Mouse (Mus musculus): ENCODE data around the gene Sept9.
A peak's percentile ranks its signal among the peaks of the same experiment; 100 is the strongest.

The Sept9 gene

GRCm38 (mm10) chr11:117296500-117297189 is 97.2 kb downstream of the Sept9 start:
- no peak for DNase-seq

DNA sequence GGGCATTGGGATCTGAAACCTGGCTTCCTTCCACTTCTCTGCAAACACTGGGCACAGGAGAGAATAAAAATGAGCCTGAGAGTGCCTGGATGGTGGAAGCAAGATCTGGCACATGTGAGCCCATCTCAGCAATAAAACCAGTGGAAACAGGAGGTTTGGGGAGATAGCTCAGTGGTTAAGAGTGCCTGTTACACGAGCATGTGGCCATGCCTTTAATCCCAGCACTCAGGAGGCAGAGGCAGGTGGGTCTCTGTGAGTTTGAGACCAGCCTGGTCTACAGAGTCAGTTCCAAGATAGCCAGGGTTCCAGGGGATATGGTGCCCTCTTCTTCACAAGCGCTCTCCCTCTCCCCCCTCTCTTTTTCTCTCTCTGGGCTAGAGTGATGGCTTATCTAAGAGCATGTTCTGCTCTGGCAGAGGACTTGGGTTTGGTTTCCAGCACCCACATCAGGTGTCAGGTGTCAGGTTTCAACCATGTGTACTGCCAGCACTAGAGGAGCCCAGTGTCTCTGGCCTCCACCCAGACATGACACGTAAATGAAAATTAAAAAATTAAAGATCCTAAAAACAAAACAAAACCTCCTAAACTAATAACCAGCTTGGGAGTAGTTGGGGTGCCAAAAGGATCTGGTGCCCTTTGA is 97.8 kb downstream of the Sept9 start:
- no peak for DNase-seq

- DNase-seq, result no peak
Measured at GRCm38 (mm10) chr11:117299741-117300140, 100.3 kb downstream of the Sept9 start.

GRCm38 (mm10) chr11:117300809-117301208 is 101.3 kb downstream of the Sept9 start:
- DNase-seq, result no peak

DNA sequence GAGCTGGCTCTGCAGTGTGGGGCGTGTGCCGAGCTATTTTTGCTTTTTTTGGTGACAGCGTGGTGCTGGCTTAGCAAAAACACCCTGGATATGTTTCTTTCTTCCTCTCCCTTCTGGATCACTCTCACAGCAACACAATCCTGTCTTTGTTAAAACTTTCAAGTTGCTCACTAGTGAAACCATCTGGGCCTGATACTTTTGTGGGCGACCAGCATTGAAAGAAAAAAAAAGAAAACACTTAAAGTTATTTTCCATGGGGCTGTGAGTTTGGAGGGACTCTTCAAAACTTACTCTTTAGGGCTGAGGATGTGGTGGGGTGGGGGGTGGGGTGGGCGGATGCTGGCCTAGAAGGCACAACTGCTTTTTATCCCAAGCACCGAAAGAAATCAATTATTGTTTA is 102.3 kb downstream of the Sept9 start:
- DNase-seq, result no peak

DNA sequence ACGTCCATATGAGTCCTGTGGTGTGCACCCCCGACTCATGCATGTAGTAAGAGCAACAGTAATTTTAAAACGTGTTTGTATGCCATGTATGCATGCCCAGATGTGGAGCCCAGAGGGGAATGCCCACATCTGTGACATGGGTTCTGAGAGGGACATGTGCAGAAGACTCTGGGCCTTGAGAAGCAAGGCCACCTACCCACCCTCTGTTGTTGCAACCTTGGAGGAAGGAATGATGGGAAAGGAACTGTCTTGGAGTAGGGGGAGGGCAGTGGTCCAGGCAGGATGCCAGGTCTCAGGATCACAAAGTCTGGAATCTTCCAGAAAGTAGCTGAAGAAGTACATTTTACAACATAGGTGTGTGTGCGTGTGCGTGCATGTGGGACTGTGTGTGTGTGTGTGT is 102.9 kb downstream of the Sept9 start:
- DNase-seq, result no peak

DNA sequence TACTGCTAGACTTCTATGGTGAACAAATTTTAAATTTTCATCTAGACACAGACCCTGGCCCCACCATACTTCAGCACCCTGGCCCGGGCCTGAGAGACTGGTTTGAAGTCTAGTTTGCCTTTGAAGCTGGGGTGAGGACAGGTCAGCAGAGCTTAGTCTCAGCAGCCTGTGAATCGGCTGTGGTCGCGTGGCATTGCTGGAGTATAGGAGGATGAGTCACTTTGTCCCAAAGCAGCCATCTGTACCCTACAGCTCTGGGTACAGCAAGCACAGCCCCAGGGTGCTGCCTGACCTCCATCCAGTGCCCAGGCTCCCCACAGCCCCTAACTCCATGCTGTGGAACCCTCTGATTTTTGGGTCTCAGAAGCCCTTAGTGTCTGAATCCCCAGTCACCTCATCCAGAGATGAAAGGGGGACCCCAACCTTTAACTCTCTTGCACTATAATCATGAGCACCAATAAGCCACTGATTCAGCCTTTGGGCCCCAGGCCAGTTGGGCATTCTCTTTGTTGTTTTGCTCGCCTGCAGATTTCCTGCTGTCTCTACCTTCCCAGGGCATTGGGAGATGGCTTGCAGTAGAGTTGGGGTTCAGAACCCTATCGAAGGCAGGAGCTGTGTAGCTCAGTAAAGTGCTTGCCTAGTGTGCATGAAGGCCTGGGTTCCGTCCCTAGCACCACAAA is 106.2 kb downstream of the Sept9 start:
- DNase-seq, result no peak

DNA sequence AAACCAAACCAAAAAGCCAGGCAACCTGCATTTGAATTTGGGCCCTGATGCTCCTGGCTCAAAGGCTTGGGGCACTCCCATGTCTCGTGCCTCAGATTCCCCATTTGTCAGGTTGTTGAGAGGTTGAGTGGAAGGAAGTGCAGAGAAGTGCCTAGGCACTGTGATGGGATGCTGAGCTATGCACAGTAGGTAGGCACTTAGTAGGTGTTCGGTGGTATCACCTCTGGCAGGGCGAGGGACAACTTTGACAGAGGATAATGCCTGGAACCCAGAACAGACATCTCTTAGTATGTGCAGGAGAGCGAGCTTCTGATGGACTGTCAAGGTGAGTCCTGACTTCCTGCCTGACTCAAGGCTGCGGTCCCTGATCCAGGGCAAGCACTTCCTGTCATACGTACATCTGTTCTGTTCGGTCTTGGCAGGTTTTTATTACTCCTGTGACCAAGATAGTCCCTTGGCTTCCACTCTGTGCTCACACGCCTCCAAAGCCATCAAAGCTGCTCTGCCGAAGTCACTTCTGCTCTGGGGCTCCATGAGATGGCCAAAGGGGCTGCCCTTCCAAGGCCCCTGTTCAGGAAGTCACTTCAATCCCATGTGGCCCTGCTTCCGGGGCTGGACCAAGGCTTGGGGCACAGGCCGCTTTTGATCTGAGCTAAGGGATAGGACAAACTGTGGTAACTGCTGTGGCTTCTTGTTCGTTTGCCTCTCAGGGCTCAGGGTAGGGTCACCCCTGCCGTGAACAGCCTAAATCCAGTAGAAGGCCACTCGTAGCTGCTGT is 107.0 kb downstream of the Sept9 start:
- DNase-seq, result no peak

DNA sequence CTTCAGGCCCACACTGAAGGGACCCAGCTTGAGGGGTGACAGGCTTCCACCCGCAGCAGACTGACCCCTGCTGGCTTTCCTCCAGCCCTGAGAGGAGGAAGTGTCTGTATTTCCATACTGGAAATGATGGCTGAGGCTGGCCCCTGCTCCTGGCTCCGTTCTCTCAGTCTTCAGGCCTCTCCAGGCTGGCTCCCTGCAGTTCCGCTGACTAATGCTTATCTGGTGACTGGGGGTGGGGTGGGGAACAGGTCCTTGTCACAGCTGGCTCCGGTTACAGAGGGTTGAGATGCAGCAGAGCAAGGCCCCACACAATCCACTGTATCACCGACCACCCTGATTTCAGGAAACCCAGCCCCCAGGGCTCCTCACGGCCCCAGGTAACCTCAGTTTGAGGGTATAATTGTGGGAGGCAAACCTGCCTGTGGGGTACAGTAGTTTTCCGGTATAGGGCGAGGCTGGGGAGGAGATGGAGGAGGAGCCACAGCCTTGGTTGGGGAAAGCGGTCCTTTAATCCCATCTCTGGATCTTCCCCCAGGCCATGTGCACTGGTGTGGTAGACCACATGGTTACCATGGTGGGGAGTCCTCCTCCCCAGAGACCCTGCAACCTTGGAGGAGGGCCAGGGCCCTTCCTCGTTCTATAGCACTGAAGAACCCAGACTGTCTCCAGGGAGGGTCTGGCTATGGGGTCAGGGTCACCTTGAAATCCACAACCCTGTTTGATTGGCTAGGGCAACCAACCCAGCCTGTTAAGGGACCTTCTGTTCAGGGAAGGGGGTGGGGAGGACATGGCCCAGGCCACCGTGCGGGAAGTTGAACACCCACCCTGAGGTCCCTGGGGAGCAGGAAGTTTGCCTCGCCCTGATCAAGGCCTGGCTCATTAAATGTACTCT is 108.7 kb downstream of the Sept9 start:
- no peak for DNase-seq

DNA sequence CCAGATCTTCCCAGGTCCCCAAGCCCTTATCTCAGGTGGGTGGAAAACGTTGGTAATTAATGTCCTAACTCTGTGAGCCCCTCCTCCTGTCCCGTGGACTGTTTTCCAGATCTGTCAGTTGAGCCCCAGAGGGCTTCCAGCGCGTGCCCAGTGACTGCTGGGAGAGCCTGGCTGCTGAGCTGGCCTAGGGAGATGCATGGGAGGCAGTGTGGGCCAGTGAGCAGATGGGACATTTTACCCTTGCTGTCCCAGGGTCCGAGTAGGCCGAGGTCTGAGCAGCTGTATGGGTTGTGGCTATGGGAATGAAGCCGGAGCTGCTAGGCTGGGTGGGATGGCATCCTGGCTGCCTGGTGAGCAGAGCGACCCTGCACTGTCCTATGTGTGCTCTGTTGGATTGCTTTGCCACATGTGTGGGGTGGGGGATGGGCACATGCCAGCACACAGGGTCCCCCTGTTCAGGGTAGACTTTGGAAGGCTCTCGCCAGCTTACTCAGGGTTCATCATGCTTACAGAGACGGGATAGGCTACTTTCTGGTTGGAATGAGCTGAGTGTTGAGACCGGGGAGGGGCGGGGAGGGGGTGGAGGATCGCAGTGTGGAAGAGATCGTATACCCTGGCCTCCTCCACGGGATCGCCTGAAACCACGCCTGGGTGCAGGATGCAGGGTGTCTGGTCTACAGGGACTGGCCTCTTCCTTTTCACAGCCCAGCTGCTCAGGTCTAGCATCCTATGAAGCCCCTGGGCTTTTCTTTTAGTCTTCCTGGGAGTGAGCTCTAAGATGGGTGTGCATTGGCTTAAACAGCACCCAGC is 109.9 kb downstream of the Sept9 start:
- DNase-seq, result no peak

DNA sequence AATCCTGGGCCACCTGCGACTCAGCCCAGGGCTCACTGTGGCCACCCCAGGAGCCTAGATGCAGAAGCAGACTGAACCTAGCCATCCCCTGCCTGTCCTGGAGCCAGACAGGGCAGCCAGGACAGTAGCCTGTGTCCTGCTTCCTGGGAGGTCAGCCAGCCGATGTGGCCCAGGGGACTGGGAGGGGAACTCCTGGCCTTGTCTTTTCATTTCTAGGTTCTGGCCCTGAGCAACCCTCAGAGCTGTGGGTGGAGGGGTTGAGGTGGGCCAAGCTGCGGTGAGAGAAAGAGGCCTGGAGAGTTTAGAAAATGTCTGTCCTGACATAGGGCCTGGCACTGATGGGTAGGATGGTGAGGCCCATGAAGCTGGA is 110.4 kb downstream of the Sept9 start:
- no peak for DNase-seq

- DNase-seq, result no peak
Measured at GRCm38 (mm10) chr11:117310341-117311107, 111.1 kb downstream of the Sept9 start.

DNA sequence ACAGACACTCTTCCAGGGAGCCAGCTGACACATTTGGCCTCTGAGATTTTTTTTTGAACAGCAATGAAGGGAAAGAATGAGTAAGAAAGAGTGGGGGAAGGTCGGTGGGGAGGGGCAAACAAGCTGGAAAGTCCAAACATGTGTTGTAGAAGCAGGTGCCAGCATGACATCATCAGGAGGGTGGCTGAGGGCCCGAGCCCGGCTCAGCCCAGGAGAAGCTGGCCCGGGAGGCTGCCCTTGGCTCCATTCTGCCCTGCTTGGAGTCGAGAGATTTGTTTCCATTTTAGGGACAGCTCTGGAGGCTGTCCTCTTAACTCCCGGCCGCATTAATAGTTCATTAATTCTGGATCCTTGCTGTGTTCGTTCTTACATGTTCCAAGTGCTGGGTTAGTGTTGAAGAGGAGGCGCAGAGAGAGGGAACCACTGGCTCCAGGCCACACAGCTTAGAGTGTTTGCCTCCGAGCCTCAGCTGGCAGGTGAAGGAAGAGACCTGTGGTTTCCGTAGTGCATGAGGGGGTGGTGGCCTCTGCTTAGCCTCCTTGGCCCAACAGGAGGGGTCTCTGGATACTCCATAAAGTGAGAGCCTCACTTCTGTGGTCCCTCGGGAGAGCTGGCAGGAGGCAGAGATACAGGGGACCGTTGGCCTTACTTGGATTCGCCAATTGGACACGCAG is 111.8 kb downstream of the Sept9 start:
- peak in 1 of 2 experiments; percentile 45 for DNase-seq

- peak; percentile 66 to 71 for DNase-seq
Measured at GRCm38 (mm10) chr11:117312028-117312901, 112.8 kb downstream of the Sept9 start.

- peak in 1 of 2 experiments; percentile 63 for DNase-seq
Measured at GRCm38 (mm10) chr11:117312936-117313335, 113.5 kb downstream of the Sept9 start.

DNA sequence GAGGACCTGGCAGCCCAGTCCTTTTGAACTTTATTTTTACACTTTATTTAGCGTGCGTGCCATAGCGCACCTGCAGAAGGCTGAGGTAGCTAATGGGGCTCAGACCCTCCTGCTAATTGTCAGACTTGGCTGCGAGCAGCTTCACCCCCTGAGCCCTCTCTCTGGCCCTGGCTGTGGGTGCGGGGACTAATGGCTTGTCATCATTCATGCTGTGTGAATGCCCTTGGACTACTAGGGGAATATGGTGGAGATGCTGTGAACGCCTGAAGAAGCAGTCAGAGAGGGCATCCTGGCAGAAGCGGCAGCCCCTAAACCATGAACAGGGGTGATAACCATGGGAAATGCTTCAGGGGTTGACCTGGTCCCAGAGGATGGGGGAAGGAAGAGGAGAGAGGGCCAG is 114.0 kb downstream of the Sept9 start:
- no peak for DNase-seq

DNA sequence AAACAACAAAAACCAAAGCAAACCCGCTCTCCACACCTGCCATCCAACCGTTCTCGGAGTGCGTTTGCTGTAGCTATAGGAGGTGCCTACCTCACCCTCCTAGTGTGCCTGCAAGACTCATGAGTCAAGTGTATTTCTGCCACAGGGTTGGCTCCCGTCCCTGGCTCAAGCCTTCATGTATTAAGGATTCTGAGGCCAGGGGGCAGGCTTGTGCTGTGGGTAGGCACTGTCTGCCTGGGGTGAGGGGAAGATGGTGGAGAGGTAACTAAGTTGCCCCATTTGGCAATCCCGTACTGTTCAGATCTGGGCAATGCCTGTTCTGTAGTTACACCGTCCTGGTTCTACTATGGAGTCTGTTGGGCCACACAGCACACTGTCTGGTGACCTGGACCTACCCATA is 114.6 kb downstream of the Sept9 start:
- no peak for DNase-seq

DNA sequence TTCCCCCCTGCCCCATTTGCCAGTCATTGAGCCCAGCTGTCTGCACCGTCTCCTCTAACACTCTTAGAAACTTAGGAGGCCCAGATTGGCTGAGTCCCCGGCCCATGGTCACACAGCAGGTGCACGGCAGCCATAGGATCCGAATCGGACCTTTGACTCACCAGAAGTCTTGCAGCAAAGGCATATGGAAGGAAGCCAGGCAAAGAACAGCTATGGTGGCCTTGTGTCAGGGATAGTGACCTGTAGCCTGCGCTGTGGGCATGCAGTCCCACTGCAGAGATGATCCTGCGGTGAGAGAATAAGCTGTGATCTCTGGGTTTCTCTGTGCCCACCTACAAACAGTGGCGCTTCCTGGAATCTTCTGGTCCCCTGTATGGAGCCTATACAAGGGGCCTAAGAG is 115.1 kb downstream of the Sept9 start:
- no peak for DNase-seq

DNA sequence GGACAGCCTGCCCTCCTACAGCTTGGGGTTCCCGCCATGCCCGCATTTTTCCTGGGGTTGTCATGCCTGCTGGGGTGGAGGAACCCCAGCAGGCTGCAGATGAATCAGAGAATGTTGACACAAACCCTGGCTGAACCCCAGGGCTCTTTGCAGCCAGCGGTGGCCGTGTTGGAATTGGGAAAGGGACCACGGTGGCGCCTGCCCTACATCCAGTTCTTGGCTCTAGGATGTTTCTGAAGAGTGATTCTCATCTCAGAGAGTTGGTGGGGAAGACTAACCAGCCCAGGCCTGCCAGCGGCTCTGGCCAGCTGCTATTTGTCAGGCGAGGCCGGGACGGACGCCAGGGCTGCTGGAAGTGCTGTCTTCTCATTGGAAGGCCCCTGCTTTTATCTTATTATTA is 115.8 kb downstream of the Sept9 start:
- DNase-seq, result no peak
